Mouse (Mus musculus): ENCODE measurements around the gene Fam20b. TPM values are rescaled to one million over a fixed set of nuclear protein-coding genes. Genes with fewer than 3 reads are reported as not detected.

The Fam20b gene
- 10 to 100 TPM in 1 of 2 experiments, 1 to 10 TPM in 1; 5.1 to 18.8 TPM for polyA plus RNA-seq (2012; fragmentation: generic; extraction: Trizol)

DNA sequence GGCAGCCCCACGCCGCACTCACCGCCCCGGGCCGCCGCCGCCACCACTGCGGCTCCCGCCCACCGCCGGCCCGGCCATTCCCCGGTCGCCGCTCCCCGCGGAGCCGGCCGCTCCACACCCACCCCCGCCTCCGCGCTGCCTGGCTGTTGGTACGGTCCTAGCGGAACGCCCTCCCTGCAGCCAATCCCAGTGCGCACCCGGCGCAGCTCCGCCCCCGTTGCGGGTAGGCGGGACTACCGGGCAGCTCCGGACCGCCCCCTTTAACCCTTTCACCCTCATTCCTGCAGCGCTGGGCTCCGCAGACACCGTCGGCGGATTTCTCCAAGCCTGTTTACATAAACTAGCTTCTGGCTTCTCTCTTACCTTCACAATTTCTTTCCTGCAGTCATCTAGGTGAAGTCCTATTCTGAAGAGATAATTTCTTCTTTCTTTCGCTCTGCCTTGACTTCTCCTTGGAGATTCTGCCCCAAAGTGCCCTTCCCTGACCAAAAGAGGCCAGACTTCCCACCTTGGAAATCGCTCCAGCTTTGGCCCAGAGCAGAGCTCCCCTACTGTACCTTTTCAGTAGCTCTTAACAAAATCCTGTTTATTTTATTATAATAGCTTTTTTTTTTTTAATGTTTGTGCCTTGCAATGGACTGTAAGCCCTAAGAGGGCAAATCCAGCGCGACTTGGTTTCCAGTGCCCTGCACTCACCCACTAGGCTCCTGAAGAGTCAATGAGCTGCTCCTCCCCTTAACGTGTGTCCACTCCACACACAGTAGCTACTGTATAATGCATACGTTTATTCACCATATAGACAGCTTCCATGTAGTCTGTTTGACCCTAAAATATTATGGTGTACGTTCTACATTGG, at the start of gene Fam20b:
Gene Fam20b, minus strand, starts transcription at position 137 of the 856 bp plus-strand sequence.

DNA sequence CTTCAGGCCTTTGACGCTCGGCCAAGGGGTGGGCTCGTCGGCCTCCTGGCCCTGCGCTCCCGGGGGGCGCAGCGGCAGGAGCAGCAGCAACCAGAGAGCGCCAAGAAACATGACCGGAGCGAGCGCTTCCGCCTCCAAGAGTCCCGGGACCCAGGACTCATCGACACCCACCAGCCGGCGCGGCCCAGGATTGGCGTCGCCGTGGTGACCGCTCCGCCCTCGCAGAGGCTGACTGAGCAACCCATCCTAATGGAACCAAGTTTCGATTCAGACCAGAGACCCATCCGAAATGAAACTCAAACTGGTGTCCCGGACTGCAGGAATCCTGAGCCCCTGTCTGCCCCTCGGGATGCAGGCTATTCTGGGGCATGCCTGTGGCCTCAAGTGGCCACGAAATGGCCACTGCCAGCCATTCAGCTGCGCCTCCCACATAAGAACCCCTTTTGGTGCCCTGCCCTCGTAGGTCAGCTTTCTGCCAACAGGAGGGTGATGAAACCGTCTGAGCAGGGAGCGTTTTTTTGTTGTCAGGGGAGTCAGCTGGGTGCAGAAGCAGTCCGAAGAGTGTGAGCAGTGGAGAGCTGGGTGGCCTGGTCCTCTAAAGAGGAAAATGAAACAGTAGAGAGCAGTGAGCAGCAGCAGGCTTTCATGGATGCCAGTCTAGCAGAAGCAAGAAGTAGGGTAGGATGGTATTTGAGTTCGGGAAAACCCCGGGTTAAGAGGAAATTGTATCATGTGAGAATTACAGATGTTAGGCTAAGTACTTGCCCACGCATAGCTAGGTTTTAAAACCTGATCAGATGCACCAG, 44.5 kb downstream of the Fam20b start, which contains the start of gene Tor3a:
Gene Tor3a, minus strand, starts transcription at position 162 of the 806 bp plus-strand sequence.

Other genes starting within 250 kb of the Fam20b start
- 10 to 100 TPM in 1 of 2 experiments, 1 to 10 TPM in 1; 4.7 to 15.0 TPM for gene Soat1, start 244.8 kb downstream of the Fam20b start, polyA plus RNA-seq (2012; fragmentation: generic; extraction: Trizol)
- gene Gm10031, start 195.1 kb downstream of the Fam20b start, polyA plus RNA-seq (2012; fragmentation: generic; extraction: Trizol) = under 1 TPM; 0.11 to 0.78 TPM
- gene Abl2, start 160.3 kb downstream of the Fam20b start, polyA plus RNA-seq (2012; fragmentation: generic; extraction: Trizol) = 1 to 10 TPM; 1.3 to 5.4 TPM
- gene Tor3a, start 44.7 kb downstream of the Fam20b start, polyA plus RNA-seq (2012; fragmentation: generic; extraction: Trizol) = 10 to 100 TPM in 1 of 2 experiments, 1 to 10 TPM in 1; 9.0 to 38.0 TPM
- gene Angptl1, start 119.5 kb upstream of the Fam20b start, polyA plus RNA-seq (2012; fragmentation: generic; extraction: Trizol) = under 1 TPM in 1 of 2 experiments, not detected in 1; 0.27 TPM
- 1 to 10 TPM; 2.2 to 6.0 TPM for gene Ralgps2, start 220.5 kb upstream of the Fam20b start, polyA plus RNA-seq (2012; fragmentation: generic; extraction: Trizol)